Mouse (Mus musculus) layer of hippocampus, postnatal 36 days (tissue): ENCODE results near the gene Bsnd. TPM values are rescaled to one million over a fixed set of nuclear protein-coding genes. Genes with fewer than 3 reads are reported as not detected.
A peak's percentile ranks its signal among the peaks of the same experiment; 100 is the strongest.

Experiments used
- DNase-seq, 2 experiments: peaks; one replicate each; pipeline ENCODE4 v3.0.0; 2022
- total RNA-seq, 2 experiments: library from RNA; stranded (reverse); gene quantifications; 2 replicates each; pipeline ENCODE4 v1.2.3; 2021

The Bsnd gene
- total RNA-seq, 2 experiments from 2014 or later: not detected

GRCm38 (mm10) chr4:106483215-106483727 lies 8.8 kb downstream of the Bsnd start:
- no peak for DNase-seq

GRCm38 (mm10) chr4:106480545-106480944 lies 11.5 kb downstream of the Bsnd start:
- no peak for DNase-seq

- peak; percentile 44 to 50 for DNase-seq
Observed at GRCm38 (mm10) chr4:106474241-106474640, 17.8 kb downstream of the Bsnd start.

GRCm38 (mm10) chr4:106472335-106472734 lies 19.7 kb downstream of the Bsnd start:
- peak; percentile 61 to 69 for DNase-seq

GRCm38 (mm10) chr4:106470921-106471320 lies 21.2 kb downstream of the Bsnd start:
- DNase-seq: no peak

GRCm38 (mm10) chr4:106467420-106468110 lies 24.5 kb downstream of the Bsnd start:
- no peak for DNase-seq

GRCm38 (mm10) chr4:106463174-106463801 lies 28.8 kb downstream of the Bsnd start:
- no peak for DNase-seq

- no peak for DNase-seq
Observed at GRCm38 (mm10) chr4:106462524-106462923, 29.6 kb downstream of the Bsnd start.

GRCm38 (mm10) chr4:106462016-106462415 lies 30.1 kb downstream of the Bsnd start:
- DNase-seq: no peak

GRCm38 (mm10) chr4:106454541-106454940 lies 37.5 kb downstream of the Bsnd start:
- DNase-seq: no peak

- DNase-seq: no peak
Observed at GRCm38 (mm10) chr4:106453516-106453915, 38.6 kb downstream of the Bsnd start.

GRCm38 (mm10) chr4:106453108-106453507 lies 39.0 kb downstream of the Bsnd start:
- DNase-seq: no peak

- DNase-seq: no peak
Observed at GRCm38 (mm10) chr4:106452401-106452800, 39.7 kb downstream of the Bsnd start.

- no peak for DNase-seq
Observed at GRCm38 (mm10) chr4:106449306-106449705, 42.8 kb downstream of the Bsnd start.

GRCm38 (mm10) chr4:106443182-106443581 lies 48.9 kb downstream of the Bsnd start:
- no peak for DNase-seq

GRCm38 (mm10) chr4:106438763-106439162 lies 53.3 kb downstream of the Bsnd start:
- DNase-seq: no peak

GRCm38 (mm10) chr4:106437207-106437606 lies 54.9 kb downstream of the Bsnd start:
- DNase-seq: no peak

GRCm38 (mm10) chr4:106436475-106436874 lies 55.6 kb downstream of the Bsnd start:
- no peak for DNase-seq

- DNase-seq: no peak
Observed at GRCm38 (mm10) chr4:106435426-106435825, 56.7 kb downstream of the Bsnd start.

Other genes with a start within 250 kb of the Bsnd start
- gene Usp24, start 176.1 kb downstream of the Bsnd start, total RNA-seq: 10 to 100 TPM; 38.7 to 44.0 TPM
- gene Pcsk9, start 28.0 kb downstream of the Bsnd start, total RNA-seq: not detected
- 10 to 100 TPM; 58.8 to 61.0 TPM for gene Dhcr24, start 68.8 kb upstream of the Bsnd start, total RNA-seq
- gene Lexm, start 125.0 kb upstream of the Bsnd start, total RNA-seq: not detected
- gene Ttc22, start 130.1 kb upstream of the Bsnd start, total RNA-seq: under 1 TPM; 0.51 to 0.60 TPM
- 1 to 10 TPM; 5.3 to 7.1 TPM for gene Pars2, start 158.8 kb upstream of the Bsnd start, total RNA-seq
- 10 to 100 TPM; 50.1 to 50.3 TPM for gene Ttc4, start 186.7 kb upstream of the Bsnd start, total RNA-seq
- gene Mroh7, start 238.6 kb upstream of the Bsnd start, total RNA-seq: 1 to 10 TPM; 2.8 to 2.9 TPM
- gene Fam151a, start 241.6 kb upstream of the Bsnd start, total RNA-seq: not detected